Mouse (Mus musculus) layer of hippocampus, postnatal 25 days (tissue): ENCODE measurements around the gene Tex35. TPM values are rescaled to one million over a fixed set of nuclear protein-coding genes. Genes with fewer than 3 reads are reported as not detected.

Source experiments
- DNase-seq, 2 experiments: peaks; one replicate each; pipeline ENCODE4 v3.0.0; 2022; ENCODE audit warnings: mixed read lengths in 2 of 2, low spot score in 1 of 2; ENCODE audit errors: extremely low spot score in 1 of 2
- total RNA-seq, 2 experiments: library from RNA; stranded (reverse); gene quantifications; 2 replicates each; pipeline ENCODE4 v1.2.3; 2021

Tex35 gene
- total RNA-seq, 2 experiments from 2014 or later, result not detected

- DNase-seq, result no peak
Measured at GRCm38 (mm10) chr1:157055901-157056300, 52.6 kb downstream of the Tex35 start.

- no peak for DNase-seq
Measured at GRCm38 (mm10) chr1:157055288-157055831, 53.1 kb downstream of the Tex35 start.

- DNase-seq, result no peak
Measured at GRCm38 (mm10) chr1:157054659-157055058, 53.8 kb downstream of the Tex35 start.

GRCm38 (mm10) chr1:157049886-157050285, 58.6 kb downstream of the Tex35 start:
- DNase-seq, result no peak

Other genes with a start within 250 kb of the Tex35 start
- gene Ralgps2, start 169.1 kb downstream of the Tex35 start, total RNA-seq, result 10 to 100 TPM; 64.5 to 69.2 TPM